Mouse (Mus musculus): ENCODE data around the gene Psap. TPM values are rescaled to one million over a fixed set of nuclear protein-coding genes. Genes with fewer than 3 reads are reported as not detected.
"Not testable (repeated sequence)": the region's sequence is repeated elsewhere in the genome, so short reads cannot be mapped to it uniquely, and the experiment has no call there.

The Psap gene
- 118 and 124 TPM in 2 replicates for polyA plus RNA-seq (2015; fragmentation: Nextera tagmentation; extraction: Ambion mirVana)

DNA sequence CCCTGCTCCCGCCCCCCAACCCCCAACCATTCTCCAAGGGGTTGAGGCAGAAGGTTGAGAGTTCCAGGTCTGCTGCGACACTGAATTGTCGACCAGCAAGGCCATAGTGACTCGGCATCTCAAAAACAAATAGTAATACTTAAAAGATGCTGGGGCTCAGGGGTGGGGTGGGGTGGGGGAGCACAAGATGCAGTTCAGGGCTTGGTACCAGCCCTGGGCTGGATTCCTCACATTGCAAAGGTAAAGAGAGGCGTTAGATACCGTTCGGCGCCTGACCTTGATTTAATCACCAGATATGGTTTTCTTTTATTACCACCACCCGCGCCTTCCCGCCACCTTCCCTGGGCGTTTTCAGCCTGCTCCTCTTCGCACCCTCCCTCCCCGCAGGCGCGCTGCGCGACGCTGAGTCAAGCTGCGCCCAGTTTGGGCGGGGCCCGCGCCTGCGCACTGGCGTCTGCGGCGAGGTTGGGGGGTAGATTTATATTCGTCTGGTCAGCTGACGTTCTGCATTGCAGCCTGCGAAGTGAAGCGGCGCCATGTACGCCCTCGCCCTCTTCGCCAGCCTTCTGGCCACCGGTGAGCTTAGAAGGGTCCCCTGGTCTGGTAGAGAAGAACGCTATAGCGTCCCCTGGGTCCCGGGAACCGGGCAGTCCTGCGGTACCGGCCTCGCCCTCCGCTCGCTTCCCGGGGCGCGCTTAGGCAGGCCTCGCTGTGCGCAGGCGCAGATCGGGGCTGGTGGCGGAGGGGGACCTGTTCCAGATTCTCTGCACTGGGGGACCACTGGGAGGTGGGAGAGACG, at the start of gene Psap:
TSS of gene Psap (plus strand) at position 421 of the 799 bp plus-strand sequence.
- 2% methylated on average over 54 of the region's 54 CpGs for WGBS
- H3K27me3 ChIP-seq = no peaks in the 10 kb centered on the region
- H3K4me1 ChIP-seq = peaks cover 33% of the 10 kb centered on the region

DNA sequence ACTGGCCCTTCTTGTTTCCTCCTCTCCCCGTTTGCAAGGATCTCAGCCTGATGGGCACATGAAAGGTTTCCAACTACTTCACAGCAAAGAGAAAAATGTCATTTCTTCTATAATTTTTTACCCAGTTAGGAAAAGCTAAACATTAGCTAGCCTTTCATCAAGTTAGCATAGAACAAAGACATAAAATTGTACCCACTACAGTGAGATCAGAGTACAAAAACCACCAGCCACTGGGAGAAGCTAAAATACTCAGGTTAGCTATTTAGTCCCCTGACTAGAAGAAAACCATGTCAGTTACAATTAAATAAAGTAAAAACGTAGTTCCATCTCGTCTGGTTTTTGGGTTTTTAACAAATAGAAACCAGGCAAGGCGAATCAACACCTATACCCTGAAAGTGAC, 49.8 kb upstream of the Psap start:
- no peak overlapping the region for H3K27ac ChIP-seq
- H3K4me2 ChIP-seq = no peak overlapping the region
- no peak for ATAC-seq (ENCODE audit: borderline replicate concordance, extremely low read depth, low FRiP score, low TSS enrichment)
- WGBS = 60% methylated on average over 4 of the region's 4 CpGs
- H3K9ac ChIP-seq = no peak overlapping the region
- H3K4me1 ChIP-seq = no peaks in the 10 kb centered on the region
- H3K27me3 ChIP-seq = no peaks in the 10 kb centered on the region
- H3K9me3 ChIP-seq = no peaks in the 10 kb centered on the region
- H3K36me3 ChIP-seq = no peaks in the 10 kb centered on the region
- H3K4me3 ChIP-seq = no peak overlapping the region

More for the DNA sequence above, at the start of gene Psap:
- Histone ChIP-seq H3K9me3 (no peaks in the 10 kb centered on the region), H3K36me3 (no peaks in the 10 kb centered on the region), H3K4me2 (peak within 1 kb of the TSS; percentile 85), H3K4me3 (peak within 1 kb of the TSS; percentile 81), H3K9ac (peak within 1 kb of the TSS; percentile 80), H3K27ac (peak within 1 kb of the TSS; percentile 76)
- peak; percentile 91 for ATAC-seq (ENCODE audit: borderline replicate concordance, extremely low read depth, low FRiP score, low TSS enrichment)

DNA sequence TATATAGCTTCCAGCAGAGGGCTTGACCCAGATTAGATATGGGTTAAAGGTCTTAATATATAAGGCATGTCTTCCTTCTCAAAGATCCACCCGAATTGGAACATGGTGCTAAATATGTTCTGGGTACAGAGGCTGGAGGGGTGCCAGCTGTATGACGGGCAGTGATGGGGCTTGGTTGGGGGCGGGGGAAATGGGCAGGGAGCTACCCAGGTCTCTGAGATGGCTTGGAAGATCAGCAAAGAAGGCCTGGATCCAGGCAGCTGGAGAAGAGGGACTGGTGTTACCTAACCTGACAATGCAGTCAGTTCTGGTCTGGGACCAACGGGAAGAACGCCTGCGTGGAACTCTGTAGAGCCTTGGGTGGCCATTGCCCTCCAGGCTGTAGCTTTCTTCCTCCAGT, 48.3 kb upstream of the Psap start:
- no peak overlapping the region for H3K4me3 ChIP-seq
- H3K36me3 ChIP-seq = no peaks in the 10 kb centered on the region
- no peak overlapping the region for H3K4me2 ChIP-seq
- no peaks in the 10 kb centered on the region for H3K9me3 ChIP-seq
- no peaks in the 10 kb centered on the region for H3K4me1 ChIP-seq
- ATAC-seq (ENCODE audit: borderline replicate concordance, extremely low read depth, low FRiP score, low TSS enrichment) = no peak
- no peak overlapping the region for H3K9ac ChIP-seq
- no peak overlapping the region for H3K27ac ChIP-seq
- no peaks in the 10 kb centered on the region for H3K27me3 ChIP-seq
- 83% methylated on average over 6 of the region's 6 CpGs for WGBS

DNA sequence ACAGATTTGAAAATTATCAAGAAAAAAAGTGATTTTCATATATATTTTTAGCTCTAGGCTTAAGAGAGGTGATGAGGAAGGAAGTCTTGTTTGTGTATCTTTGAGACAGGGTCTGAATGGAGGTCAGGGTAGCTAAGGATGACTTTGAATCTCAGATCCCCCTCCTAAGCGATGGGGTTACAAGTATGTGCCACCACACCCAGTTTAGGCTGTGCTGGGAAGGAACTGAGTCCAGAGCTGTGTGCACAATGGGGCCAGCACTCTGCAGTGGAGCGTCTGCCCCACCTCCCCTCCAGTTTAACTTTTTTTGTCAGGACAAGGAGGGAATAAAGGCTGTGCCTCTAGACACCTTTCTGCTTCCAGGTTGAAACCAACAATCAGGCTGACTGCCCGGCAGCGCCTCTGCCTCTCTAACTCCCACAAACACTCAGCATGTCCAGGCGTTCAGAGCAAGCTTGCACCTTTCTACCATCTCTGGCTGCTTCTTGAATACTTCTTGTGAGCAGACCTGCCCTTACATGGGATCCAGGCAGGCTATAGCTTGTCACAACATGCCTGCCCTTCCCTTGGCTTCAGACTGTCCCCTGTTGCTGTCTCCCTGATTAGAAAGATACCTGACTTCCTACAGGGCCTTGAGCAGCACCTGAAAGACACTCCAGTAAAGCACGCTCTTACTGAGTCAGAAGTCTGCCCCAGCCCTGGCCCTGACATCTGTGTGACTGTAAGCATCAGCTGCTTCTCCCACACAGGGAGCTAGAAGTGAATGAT, 46.9 kb upstream of the Psap start:
- no peak overlapping the region for H3K9ac ChIP-seq
- no peak overlapping the region for H3K4me3 ChIP-seq
- no peak overlapping the region for H3K4me2 ChIP-seq
- ATAC-seq (ENCODE audit: borderline replicate concordance, extremely low read depth, low FRiP score, low TSS enrichment) = no peak
- no peaks in the 10 kb centered on the region for H3K4me1 ChIP-seq
- no peaks in the 10 kb centered on the region for H3K27me3 ChIP-seq
- no peak overlapping the region for H3K27ac ChIP-seq
- 60% methylated on average over 6 of the region's 6 CpGs for WGBS
- H3K36me3 ChIP-seq = no peaks in the 10 kb centered on the region
- no peaks in the 10 kb centered on the region for H3K9me3 ChIP-seq

DNA sequence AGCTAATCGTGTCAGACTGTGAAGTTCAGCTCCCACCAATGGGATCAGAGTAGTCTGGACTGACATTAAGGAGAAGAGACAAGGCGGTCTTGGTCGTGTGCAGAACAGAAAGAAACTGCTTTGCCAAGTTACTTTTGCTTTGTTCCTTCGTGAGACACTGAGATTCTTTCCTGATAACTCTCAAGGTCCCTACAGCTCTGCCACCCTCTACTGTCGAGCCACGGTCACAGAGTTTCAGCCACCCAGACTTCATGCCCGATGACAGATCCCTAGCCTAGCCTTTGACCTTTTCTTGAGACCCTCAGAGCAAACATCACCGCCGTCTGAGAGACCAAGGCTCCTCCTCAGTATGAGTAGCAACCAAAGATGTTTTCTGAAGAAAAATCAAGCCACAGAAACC, 43.4 kb upstream of the Psap start:
- Histone ChIP-seq H3K4me2 (no peak overlapping the region), H3K4me3 (no peak overlapping the region), H3K9ac (no peak overlapping the region), H3K4me1 (no peaks in the 10 kb centered on the region), H3K36me3 (no peaks in the 10 kb centered on the region), H3K27ac (no peak overlapping the region), H3K9me3 (no peaks in the 10 kb centered on the region), H3K27me3 (no peaks in the 10 kb centered on the region)
- no peak for ATAC-seq (ENCODE audit: borderline replicate concordance, extremely low read depth, low FRiP score, low TSS enrichment)
- WGBS = 60% methylated on average over 9 of the region's 9 CpGs

DNA sequence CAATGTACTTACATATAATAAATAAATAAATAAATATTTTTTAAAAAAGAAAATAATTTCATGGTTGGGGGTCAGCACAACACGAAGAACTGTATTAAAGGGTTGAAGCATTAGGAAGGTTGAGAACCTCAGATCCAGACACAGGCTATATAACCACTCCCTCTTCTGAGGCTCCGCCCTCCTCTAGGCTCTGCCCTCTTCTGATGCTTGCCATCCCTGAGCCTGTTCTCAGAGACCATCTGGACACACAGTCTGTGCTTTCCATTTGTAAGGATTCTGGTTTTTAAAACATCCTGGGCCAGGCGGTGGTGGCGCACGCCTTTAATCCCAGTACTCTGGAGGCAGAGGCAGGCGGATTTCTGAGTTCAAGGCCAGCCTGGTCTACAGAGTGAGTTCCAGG, 41.6 kb upstream of the Psap start:
- 92% methylated on average over 6 of the region's 6 CpGs for WGBS
- H3K27me3 ChIP-seq; H3K4me1 ChIP-seq; H3K27ac ChIP-seq; H3K4me3 ChIP-seq; H3K9ac ChIP-seq; H3K36me3 ChIP-seq; ATAC-seq (ENCODE audit: borderline replicate concordance, extremely low read depth, low FRiP score, low TSS enrichment); H3K9me3 ChIP-seq; H3K4me2 ChIP-seq: not testable (repeated sequence)

DNA sequence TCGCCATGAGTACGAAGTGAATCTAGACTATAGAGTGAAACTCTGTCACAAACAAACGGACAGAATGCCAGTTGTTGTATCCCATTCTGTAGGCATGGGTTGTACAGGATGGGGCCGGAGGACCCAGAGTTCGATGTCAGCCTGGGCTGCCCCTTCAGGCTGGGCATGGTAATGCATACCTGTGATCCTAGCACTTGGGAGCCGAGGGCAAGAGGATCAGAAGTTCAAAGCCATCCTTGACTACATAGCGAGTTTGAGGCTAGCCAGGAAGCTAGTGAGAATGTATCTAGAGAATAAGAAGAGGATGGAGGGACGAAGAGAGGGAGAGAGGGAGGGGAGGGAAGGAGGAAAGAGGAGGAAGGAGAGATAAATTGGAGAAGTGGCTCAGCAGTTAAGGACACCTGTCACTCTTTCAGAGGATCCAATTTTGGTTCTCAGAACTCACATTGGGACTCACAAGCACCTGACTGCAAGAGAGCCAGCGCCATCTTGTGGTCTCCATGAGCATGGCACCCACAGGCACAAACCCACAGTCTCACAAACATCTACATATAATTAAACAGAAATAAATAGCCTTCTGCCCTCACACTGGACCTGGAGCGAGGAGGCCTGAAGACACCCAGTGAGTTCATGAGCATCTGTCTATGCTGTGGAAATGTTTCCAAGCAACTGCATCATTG, 39.8 kb upstream of the Psap start:
- Histone ChIP-seq H3K4me2 (no peak overlapping the region), H3K36me3 (no peaks in the 10 kb centered on the region), H3K27me3 (no peaks in the 10 kb centered on the region), H3K9me3 (no peaks in the 10 kb centered on the region), H3K4me1 (no peaks in the 10 kb centered on the region), H3K9ac (no peak overlapping the region), H3K4me3 (no peak overlapping the region), H3K27ac (no peak overlapping the region)
- WGBS = 61% methylated on average over 10 of the region's 10 CpGs
- no peak for ATAC-seq (ENCODE audit: borderline replicate concordance, extremely low read depth, low FRiP score, low TSS enrichment)

DNA sequence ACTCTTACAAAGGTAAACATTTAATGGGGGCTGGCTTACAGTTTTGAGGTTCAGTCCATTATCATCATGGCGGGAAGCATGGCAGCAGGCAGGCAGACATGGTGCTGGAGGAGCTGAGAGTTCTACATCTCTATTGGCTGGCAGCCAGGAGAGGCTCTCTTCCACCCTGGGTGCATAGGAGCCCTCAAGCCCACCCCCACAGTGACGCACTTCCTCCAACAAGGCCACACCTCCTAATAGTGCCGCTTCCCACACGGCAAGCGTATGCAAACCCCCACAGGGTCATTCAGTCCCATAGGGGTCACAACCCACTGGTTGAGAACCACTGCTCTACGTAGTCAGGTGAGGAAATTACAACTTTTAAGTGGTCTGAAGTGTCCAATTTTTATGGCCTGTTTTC, 37.0 kb upstream of the Psap start:
- Histone ChIP-seq H3K4me1 (no peaks in the 10 kb centered on the region), H3K4me3 (no peak overlapping the region), H3K27ac (no peak overlapping the region), H3K4me2 (no peak overlapping the region), H3K27me3 (no peaks in the 10 kb centered on the region), H3K9ac (no peak overlapping the region), H3K9me3 (no peaks in the 10 kb centered on the region), H3K36me3 (no peaks in the 10 kb centered on the region)
- 0 out of 2 replicates have a peak, but pooled peaks have one; percentile 32 for ATAC-seq (ENCODE audit: borderline replicate concordance, extremely low read depth, low FRiP score, low TSS enrichment)
- WGBS = 78% methylated on average over 6 of the region's 6 CpGs

DNA sequence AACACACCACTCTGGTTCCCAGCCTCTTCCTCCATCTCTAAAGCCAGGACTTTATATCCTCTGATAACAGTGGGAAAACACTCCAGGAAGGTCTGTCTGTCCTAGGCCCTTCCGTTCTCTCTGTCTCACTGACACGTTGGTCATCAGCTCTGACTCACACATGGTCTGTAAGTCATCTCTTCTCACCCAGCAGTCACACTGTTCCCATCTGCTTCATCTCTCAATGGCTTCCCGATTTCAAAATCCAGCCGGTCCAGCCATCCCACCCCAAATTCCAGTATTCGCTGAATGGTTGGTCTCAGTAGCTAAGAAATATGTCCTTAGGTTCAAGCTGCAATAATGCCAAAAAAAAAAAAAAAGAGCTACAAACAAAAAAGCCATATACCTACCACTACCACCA, 33.5 kb upstream of the Psap start:
- H3K4me1 ChIP-seq = no peaks in the 10 kb centered on the region
- WGBS = 60% methylated on average over 5 of the region's 5 CpGs
- no peaks in the 10 kb centered on the region for H3K36me3 ChIP-seq
- no peak overlapping the region for H3K9ac ChIP-seq
- H3K9me3 ChIP-seq = no peaks in the 10 kb centered on the region
- no peak overlapping the region for H3K4me3 ChIP-seq
- H3K4me2 ChIP-seq = no peak overlapping the region
- no peak overlapping the region for H3K27ac ChIP-seq
- no peaks in the 10 kb centered on the region for H3K27me3 ChIP-seq
- no peak for ATAC-seq (ENCODE audit: borderline replicate concordance, extremely low read depth, low FRiP score, low TSS enrichment)

DNA sequence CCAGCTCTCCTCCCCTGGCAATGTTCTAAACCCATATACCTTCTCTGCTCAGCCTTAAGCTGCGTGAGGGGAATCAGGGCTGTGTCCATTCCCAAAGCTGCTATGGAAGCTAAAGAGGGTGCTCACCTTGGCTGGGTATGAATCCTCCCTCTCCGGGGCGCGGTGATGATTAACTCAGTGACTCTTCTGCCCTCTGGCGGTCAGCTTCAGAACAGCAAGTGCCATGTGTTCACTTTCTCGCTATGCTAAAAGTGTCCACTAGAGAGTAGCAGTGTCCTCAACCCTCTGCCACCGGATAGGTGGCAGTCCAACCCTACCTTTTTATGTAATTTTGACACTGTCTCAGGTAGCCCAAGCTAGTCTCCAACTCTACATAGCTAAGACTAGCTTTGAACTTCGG, 32.4 kb upstream of the Psap start:
- H3K27me3 ChIP-seq = no peaks in the 10 kb centered on the region
- no peaks in the 10 kb centered on the region for H3K4me1 ChIP-seq
- no peak overlapping the region for H3K9ac ChIP-seq
- no peaks in the 10 kb centered on the region for H3K9me3 ChIP-seq
- no peak overlapping the region for H3K4me3 ChIP-seq
- H3K27ac ChIP-seq = no peak overlapping the region
- H3K4me2 ChIP-seq = no peak overlapping the region
- 0 out of 2 replicates have a peak, but pooled peaks have one; percentile 54 for ATAC-seq (ENCODE audit: borderline replicate concordance, extremely low read depth, low FRiP score, low TSS enrichment)
- 4% methylated on average over 8 of the region's 8 CpGs for WGBS
- no peaks in the 10 kb centered on the region for H3K36me3 ChIP-seq

DNA sequence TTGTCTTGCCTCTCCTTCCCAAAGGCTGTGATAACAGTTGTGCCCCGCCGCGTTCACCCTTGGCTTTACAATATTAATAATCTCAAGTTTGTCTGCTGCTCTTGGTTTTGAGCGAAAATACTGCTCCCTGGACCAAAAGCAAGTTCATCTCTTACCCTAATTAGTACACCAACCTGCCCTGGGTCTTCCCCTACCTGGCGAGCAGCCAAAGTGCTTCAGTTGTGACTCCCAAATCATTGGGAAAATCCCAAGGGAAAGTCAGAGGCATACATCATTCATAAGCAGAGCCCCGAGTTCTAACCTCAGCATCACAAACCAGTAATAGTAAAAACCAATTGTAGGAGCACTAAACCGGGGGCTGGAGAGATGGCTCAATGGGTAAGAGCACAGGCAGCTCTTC, 31.8 kb upstream of the Psap start:
- no peaks in the 10 kb centered on the region for H3K4me1 ChIP-seq
- no peaks in the 10 kb centered on the region for H3K9me3 ChIP-seq
- H3K27me3 ChIP-seq = no peaks in the 10 kb centered on the region
- H3K27ac ChIP-seq = no peak overlapping the region
- H3K4me2 ChIP-seq = no peak overlapping the region
- ATAC-seq (ENCODE audit: borderline replicate concordance, extremely low read depth, low FRiP score, low TSS enrichment) = no peak
- WGBS = 75% methylated on average over 7 of the region's 7 CpGs
- H3K4me3 ChIP-seq = no peak overlapping the region
- H3K36me3 ChIP-seq = no peaks in the 10 kb centered on the region
- H3K9ac ChIP-seq = no peak overlapping the region

DNA sequence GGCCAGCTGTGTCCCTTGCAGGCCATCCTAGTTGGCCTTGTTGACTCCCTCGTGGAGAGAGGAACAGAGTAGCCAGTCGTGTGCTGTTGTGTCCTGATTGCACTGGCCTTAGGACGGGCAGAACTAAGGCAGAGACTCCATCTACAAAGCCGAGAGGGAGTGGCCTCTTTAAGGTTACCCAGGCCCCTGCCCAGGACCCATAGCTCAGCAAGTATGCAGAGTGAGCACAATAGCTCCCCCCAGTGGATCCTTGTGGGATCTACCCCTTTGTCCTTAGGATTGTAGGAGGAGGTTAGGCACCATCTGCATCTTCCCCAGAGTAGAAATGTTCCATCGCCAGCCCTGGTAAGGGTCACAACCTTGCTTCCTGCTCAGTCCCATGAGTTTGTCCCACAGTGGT, 30.9 kb upstream of the Psap start:
- no peaks in the 10 kb centered on the region for H3K27me3 ChIP-seq
- no peak overlapping the region for H3K4me2 ChIP-seq
- H3K9ac ChIP-seq = no peak overlapping the region
- H3K4me3 ChIP-seq = no peak overlapping the region
- ATAC-seq (ENCODE audit: borderline replicate concordance, extremely low read depth, low FRiP score, low TSS enrichment) = 0 out of 2 replicates have a peak, but pooled peaks have one; percentile 2
- H3K27ac ChIP-seq = no peak overlapping the region
- H3K9me3 ChIP-seq = no peaks in the 10 kb centered on the region
- no peaks in the 10 kb centered on the region for H3K36me3 ChIP-seq
- 37% methylated on average over 5 of the region's 5 CpGs for WGBS
- no peaks in the 10 kb centered on the region for H3K4me1 ChIP-seq
